Mouse (Mus musculus): ENCODE results near the gene Tmem98.

Tmem98 gene

GRCm38 (mm10) chr11:80809993-80810821, at the start of gene Tmem98:
Gene Tmem98 (plus strand): TSS chr11:80810175.
- peak; percentile 45 for DNase-seq (ENCODE audit: extremely low read depth, insufficient read length, low spot score)

GRCm38 (mm10) chr11:80761285-80761974, 48.5 kb upstream of the Tmem98 start:
- DNase-seq (ENCODE audit: extremely low read depth, insufficient read length, low spot score): no peak

- no peak for DNase-seq (ENCODE audit: extremely low read depth, insufficient read length, low spot score)
Observed at GRCm38 (mm10) chr11:80762066-80762465, 47.9 kb upstream of the Tmem98 start.

- no peak for DNase-seq (ENCODE audit: extremely low read depth, insufficient read length, low spot score)
Observed at GRCm38 (mm10) chr11:80766068-80766467, 43.9 kb upstream of the Tmem98 start.

GRCm38 (mm10) chr11:80766472-80767319, 43.3 kb upstream of the Tmem98 start:
- DNase-seq (ENCODE audit: extremely low read depth, insufficient read length, low spot score): no peak

GRCm38 (mm10) chr11:80767320-80767617, 42.7 kb upstream of the Tmem98 start:
- DNase-seq (ENCODE audit: extremely low read depth, insufficient read length, low spot score): no peak

GRCm38 (mm10) chr11:80771186-80771585, 38.8 kb upstream of the Tmem98 start:
- DNase-seq (ENCODE audit: extremely low read depth, insufficient read length, low spot score): no peak

- no peak for DNase-seq (ENCODE audit: extremely low read depth, insufficient read length, low spot score)
Observed at GRCm38 (mm10) chr11:80771596-80772250, 38.3 kb upstream of the Tmem98 start.

- DNase-seq (ENCODE audit: extremely low read depth, insufficient read length, low spot score): no peak
Observed at GRCm38 (mm10) chr11:80772595-80773210, 37.3 kb upstream of the Tmem98 start.

- DNase-seq (ENCODE audit: extremely low read depth, insufficient read length, low spot score): no peak
Observed at GRCm38 (mm10) chr11:80775535-80775934, 34.4 kb upstream of the Tmem98 start.

- DNase-seq (ENCODE audit: extremely low read depth, insufficient read length, low spot score): no peak
Observed at GRCm38 (mm10) chr11:80777708-80778107, 32.3 kb upstream of the Tmem98 start.

- DNase-seq (ENCODE audit: extremely low read depth, insufficient read length, low spot score): no peak
Observed at GRCm38 (mm10) chr11:80778157-80778556, 31.8 kb upstream of the Tmem98 start.

GRCm38 (mm10) chr11:80778916-80779526, 31.0 kb upstream of the Tmem98 start:
- no peak for DNase-seq (ENCODE audit: extremely low read depth, insufficient read length, low spot score)

- DNase-seq (ENCODE audit: extremely low read depth, insufficient read length, low spot score): peak; percentile 64
Observed at GRCm38 (mm10) chr11:80779527-80780344, 30.2 kb upstream of the Tmem98 start, which contains the start of gene Myo1d. Gene Myo1d (minus strand): TSS chr11:80780025.

GRCm38 (mm10) chr11:80781535-80781934, 28.4 kb upstream of the Tmem98 start:
- DNase-seq (ENCODE audit: extremely low read depth, insufficient read length, low spot score): peak; percentile 9

- DNase-seq (ENCODE audit: extremely low read depth, insufficient read length, low spot score): no peak
Observed at GRCm38 (mm10) chr11:80783460-80783859, 26.5 kb upstream of the Tmem98 start.

GRCm38 (mm10) chr11:80784294-80784743, 25.7 kb upstream of the Tmem98 start:
- DNase-seq (ENCODE audit: extremely low read depth, insufficient read length, low spot score): no peak

GRCm38 (mm10) chr11:80785672-80786071, 24.3 kb upstream of the Tmem98 start:
- no peak for DNase-seq (ENCODE audit: extremely low read depth, insufficient read length, low spot score)

Measured in 3134 (cell line).